In the genomic region with DNA sequence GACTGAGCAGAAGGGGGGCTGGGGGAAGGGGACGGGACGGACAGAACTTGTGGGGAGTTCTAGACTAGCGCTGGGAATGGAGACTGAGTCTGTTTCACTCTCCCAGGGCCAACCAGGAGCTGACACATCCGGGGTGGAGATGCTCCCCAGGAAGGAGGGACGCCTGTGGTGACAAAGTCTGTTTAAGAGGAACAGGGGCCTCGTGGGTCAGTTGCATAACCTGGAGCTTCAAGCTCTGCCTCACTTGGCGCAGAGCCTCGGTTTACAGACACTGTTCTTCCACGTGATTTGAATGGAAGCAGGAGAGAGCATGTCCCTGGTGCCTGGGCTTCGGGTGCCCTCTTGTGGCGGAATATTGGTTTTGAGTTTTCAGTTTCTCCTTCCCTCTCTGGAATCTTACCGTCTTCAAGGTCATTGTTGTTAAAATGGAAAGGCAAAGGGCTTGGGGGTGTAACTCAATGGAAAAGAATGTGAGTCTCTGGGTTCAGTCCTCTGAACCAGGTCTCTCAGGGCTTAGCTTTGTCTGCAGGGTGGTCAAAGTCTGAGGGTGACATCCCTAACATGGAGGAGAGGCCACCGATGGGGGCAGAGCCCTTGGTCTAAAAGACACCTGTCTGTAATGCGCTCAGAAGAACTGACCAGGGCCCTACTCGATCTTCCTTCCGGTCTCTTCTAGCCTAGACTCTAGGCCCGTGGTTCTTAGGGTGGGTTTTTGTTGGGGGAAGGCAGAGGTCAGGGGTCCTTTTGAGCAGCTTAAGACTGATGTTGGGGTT, we compare ENCODE assay signal across 8 mouse cellular contexts. TPM values are rescaled to one million over a fixed set of nuclear protein-coding genes. Genes with fewer than 3 reads are reported as not detected.
DNase-seq lines count a peak whose midpoint lies in the region; ATAC-seq and TF ChIP-seq lines count a peak whose summit lies in the region.

No protein-coding gene starts in this region.

- peak; percentile 70 for DNase-seq in c-Kit-positive CD71-positive TER-119-positive erythroid progenitor cells, embryonic 14.5 days (ENCODE audit: low spot score)
- peak; percentile 94 to 97 for DNase-seq in heart, postnatal 10 days
- DNase-seq in large intestine, adult 2 months (ENCODE audit: low read depth, low spot score) = peak; percentile 92
- peak; percentile 91 for DNase-seq in liver, postnatal 0 days
- peak; percentile 94 for DNase-seq in testis, postnatal 10 days (ENCODE audit: low spot score)

- H3K4me2 ChIP-seq in forebrain, embryonic 13.5 days = peak overlapping the region; percentile 50
- H3K4me2 ChIP-seq in liver, postnatal 0 days (ENCODE audit: low read depth, low read length) = peak overlapping the region; percentile 66
- no peak overlapping the region for H3K4me2 ChIP-seq in neural tube, embryonic 14.5 days (ENCODE audit: low read depth, low read length)

- peak overlapping the region; percentile 50; the same call in 1 of the 2 replicates for H3K9ac ChIP-seq in forebrain, embryonic 13.5 days
- H3K9ac ChIP-seq in liver, postnatal 0 days (replicated peaks) = peak overlapping the region; percentile 36; the same call in 1 of the 2 replicates
- H3K9ac ChIP-seq in neural tube, embryonic 14.5 days (replicated peaks; ENCODE audit: low read depth, low read length) = no peak overlapping the region

- intact Hi-C loops in heart, postnatal 10 days (cut with DNase I) = loop anchor here (1.0 to 5.0 kb wide), 5 partner anchors 39 to 331 kb away; partner anchors contain the start of genes Iffo1 and Tapbpl

- H3K27ac ChIP-seq in forebrain, embryonic 13.5 days = no peak overlapping the region
- peak overlapping the region; percentile 81 for H3K27ac ChIP-seq in liver, postnatal 0 days (ENCODE audit: low read depth)
- H3K27ac ChIP-seq in neural tube, embryonic 14.5 days (ENCODE audit: low read depth, low read length) = no peak overlapping the region

- peak; percentile 59 for TF ChIP-seq CTCF in E14TG2a.4 (conservative IDR thresholded peaks at IDR 0.05; ENCODE audit: low read length)
- TF ChIP-seq CTCF in liver, postnatal 0 days (IDR thresholded peaks at IDR 0.05; ENCODE audit: low read depth) = peak; percentile 96

- no peaks in the 10 kb centered on the region for H3K36me3 ChIP-seq in E14TG2a.4 (ENCODE audit: insufficient read depth, low read length)
- H3K36me3 ChIP-seq in forebrain, embryonic 13.5 days (ENCODE audit: poor library complexity, severe bottlenecking) = no peaks in the 10 kb centered on the region
- H3K36me3 ChIP-seq in liver, postnatal 0 days (replicated peaks; ENCODE audit: insufficient read depth, low read length) = no peaks in the 10 kb centered on the region
- H3K36me3 ChIP-seq in neural tube, embryonic 14.5 days (ENCODE audit: control insufficient read depth, insufficient read depth, low read length) = no peaks in the 10 kb centered on the region

- peaks cover 12% of the 10 kb centered on the region for H3K27me3 ChIP-seq in E14TG2a.4 (ENCODE audit: insufficient read depth, low read length)
- H3K27me3 ChIP-seq in forebrain, embryonic 13.5 days = 0 out of 2 replicates have a peak, but pooled peaks cover 3% of the 10 kb centered on the region
- H3K27me3 ChIP-seq in liver, postnatal 0 days (ENCODE audit: insufficient read depth, low read length) = no peaks in the 10 kb centered on the region
- H3K27me3 ChIP-seq in neural tube, embryonic 14.5 days (ENCODE audit: control insufficient read depth, insufficient read depth, low read length) = no peaks in the 10 kb centered on the region

- ATAC-seq in forebrain, embryonic 13.5 days = peak; percentile 95
- ATAC-seq in liver, postnatal 0 days = peak; percentile 95
- peak; percentile 92 for ATAC-seq in neural tube, embryonic 14.5 days (ENCODE audit: low read depth)

- no peak overlapping the region for H3K4me3 ChIP-seq in E14TG2a.4 (replicated peaks; ENCODE audit: low read length)
- H3K4me3 ChIP-seq in forebrain, embryonic 13.5 days = peak overlapping the region; percentile 7; the same call in 1 of the 2 replicates
- no peak overlapping the region for H3K4me3 ChIP-seq in liver, postnatal 0 days (ENCODE audit: low read depth, low read length)
- H3K4me3 ChIP-seq in neural tube, embryonic 14.5 days (ENCODE audit: low read depth, low read length) = no peak overlapping the region

- 18% methylated on average over 17 of the region's 17 CpGs for WGBS in forebrain, embryonic 13.5 days
- WGBS in large intestine, adult 2 months = 13% methylated on average over 17 of the region's 17 CpGs
- WGBS in liver, postnatal 0 days (ENCODE audit: insufficient replicate concordance) = 13% methylated on average over 17 of the region's 17 CpGs
- WGBS in neural tube, embryonic 14.5 days = 22% methylated on average over 17 of the region's 17 CpGs

- H3K4me1 ChIP-seq in E14TG2a.4 (replicated peaks; ENCODE audit: low read depth, low read length) = peaks cover 12% of the 10 kb centered on the region
- peaks cover 3% of the 10 kb centered on the region; the same call in 1 of the 2 replicates for H3K4me1 ChIP-seq in forebrain, embryonic 13.5 days
- H3K4me1 ChIP-seq in liver, postnatal 0 days (ENCODE audit: insufficient read depth) = peaks cover 6% of the 10 kb centered on the region
- no peaks in the 10 kb centered on the region for H3K4me1 ChIP-seq in neural tube, embryonic 14.5 days (ENCODE audit: control insufficient read depth, insufficient read depth, low read length)

- no peaks in the 10 kb centered on the region for H3K9me3 ChIP-seq in E14TG2a.4 (ENCODE audit: low read length)
- H3K9me3 ChIP-seq in forebrain, embryonic 13.5 days (replicated peaks) = no peaks in the 10 kb centered on the region
- no peaks in the 10 kb centered on the region for H3K9me3 ChIP-seq in liver, postnatal 0 days (ENCODE audit: low read length)
- no peaks in the 10 kb centered on the region for H3K9me3 ChIP-seq in neural tube, embryonic 14.5 days (ENCODE audit: control insufficient read depth, low read length)

- TF ChIP-seq EP300 in liver, postnatal 0 days (IDR thresholded peaks at IDR 0.05; ENCODE audit: low read depth) = peak; percentile 45; the same call in 1 of the 2 replicates

RNA-seq across cellular contexts. Expression of gene Tuba3a, which starts 14.2 kb away (rescaled TPM):
- not detected in 2 replicates for polyA plus RNA-seq in forebrain, embryonic 13.5 days (2015; fragmentation: Nextera tagmentation; extraction: Ambion mirVana)
- total RNA-seq in heart, postnatal 10 days (2021) = not detected
- 0.05 and 0.14 TPM in 2 replicates for polyA plus RNA-seq in large intestine, adult 2 months (2012; rRNA removed)
- polyA plus RNA-seq in liver, postnatal 0 days (2015; fragmentation: Nextera tagmentation; extraction: Ambion mirVana) = not detected in 2 replicates
- not detected in 2 replicates for polyA plus RNA-seq in neural tube, embryonic 14.5 days (2014; fragmentation: Nextera tagmentation; extraction: Ambion mirVana)

RNA-seq across cellular contexts. Expression of gene Cd27, which starts 34.8 kb away (rescaled TPM):
- 1.5 and 2.0 TPM in 2 replicates for polyA plus RNA-seq in forebrain, embryonic 13.5 days (2015; fragmentation: Nextera tagmentation; extraction: Ambion mirVana)
- total RNA-seq in heart, postnatal 10 days (2021) = under 1 TPM; 0.37 to 0.55 TPM
- 4.5 and 5.3 TPM in 2 replicates for polyA plus RNA-seq in large intestine, adult 2 months (2012; rRNA removed)
- polyA plus RNA-seq in liver, postnatal 0 days (2015; fragmentation: Nextera tagmentation; extraction: Ambion mirVana) = 1.1 and 2.3 TPM in 2 replicates
- polyA plus RNA-seq in neural tube, embryonic 14.5 days (2014; fragmentation: Nextera tagmentation; extraction: Ambion mirVana) = 1.0 and 2.5 TPM in 2 replicates

RNA-seq across cellular contexts. Expression of gene Tapbpl, which starts 40.0 kb away (rescaled TPM):
- 2.2 and 3.1 TPM in 2 replicates for polyA plus RNA-seq in forebrain, embryonic 13.5 days (2015; fragmentation: Nextera tagmentation; extraction: Ambion mirVana)
- 1 to 10 TPM; 2.8 to 4.4 TPM for total RNA-seq in heart, postnatal 10 days (2021)
- 58.9 and 64.5 TPM in 2 replicates for polyA plus RNA-seq in large intestine, adult 2 months (2012; rRNA removed)
- polyA plus RNA-seq in liver, postnatal 0 days (2015; fragmentation: Nextera tagmentation; extraction: Ambion mirVana) = 14.4 and 14.7 TPM in 2 replicates
- 5.0 and 5.1 TPM in 2 replicates for polyA plus RNA-seq in neural tube, embryonic 14.5 days (2014; fragmentation: Nextera tagmentation; extraction: Ambion mirVana)

RNA-seq across cellular contexts. Expression of gene Ltbr, which starts 42.0 kb away (rescaled TPM):
- polyA plus RNA-seq in forebrain, embryonic 13.5 days (2015; fragmentation: Nextera tagmentation; extraction: Ambion mirVana) = 10.2 and 12.3 TPM in 2 replicates
- 10 to 100 TPM; 42.8 to 49.4 TPM for total RNA-seq in heart, postnatal 10 days (2021)
- 123 and 136 TPM in 2 replicates for polyA plus RNA-seq in large intestine, adult 2 months (2012; rRNA removed)
- polyA plus RNA-seq in liver, postnatal 0 days (2015; fragmentation: Nextera tagmentation; extraction: Ambion mirVana) = 31.8 TPM in 2 replicates
- polyA plus RNA-seq in neural tube, embryonic 14.5 days (2014; fragmentation: Nextera tagmentation; extraction: Ambion mirVana) = 11.0 and 14.8 TPM in 2 replicates

RNA-seq across cellular contexts. Expression of gene Scnn1a, which starts 48.8 kb away (rescaled TPM):
- 0.13 and 0.26 TPM in 2 replicates for polyA plus RNA-seq in forebrain, embryonic 13.5 days (2015; fragmentation: Nextera tagmentation; extraction: Ambion mirVana)
- under 1 TPM; 0.97 to 0.98 TPM for total RNA-seq in heart, postnatal 10 days (2021)
- 7.9 and 11.0 TPM in 2 replicates for polyA plus RNA-seq in large intestine, adult 2 months (2012; rRNA removed)
- polyA plus RNA-seq in liver, postnatal 0 days (2015; fragmentation: Nextera tagmentation; extraction: Ambion mirVana) = 0.76 and 1.1 TPM in 2 replicates
- polyA plus RNA-seq in neural tube, embryonic 14.5 days (2014; fragmentation: Nextera tagmentation; extraction: Ambion mirVana) = 0.67 and 0.77 TPM in 2 replicates
